Mouse (Mus musculus) liver, embryonic 14.5 days (tissue): ENCODE data around the gene Emid1. TPM values are rescaled to one million over a fixed set of nuclear protein-coding genes. Genes with fewer than 3 reads are reported as not detected.

Experiments
- ATAC-seq: fragments of 200-750 bp; cut with Nextera tagmentation; 2 replicates; pipeline ENCODE4 v1.8.0; 2017; ENCODE audit warnings: moderate number of reproducible peaks, mild to moderate bottlenecking, moderate library complexity; ENCODE audit not compliant: insufficient read depth
- DNase-seq, 3 experiments: peaks; one replicate each; pipeline ENCODE4 v3.0.0-alpha.2; 2012 to 2013; ENCODE audit warnings: low read depth in 3 of 3, low spot score in 3 of 3
- H3K27ac ChIP-seq: fragments of 300-500 bp; sonication (generic); 2 replicates; pipeline ENCODE4 v1.5.1; 2014; ENCODE audit warnings: moderate library complexity, mild to moderate bottlenecking, control low read depth, inconsistent platforms
- H3K27me3 ChIP-seq: fragments of 300-500 bp; sonication (generic); 2 replicates; pipeline ENCODE4 v1.6.1; 2014; ENCODE audit warnings: mild to moderate bottlenecking, low read length, moderate library complexity; ENCODE audit not compliant: control insufficient read depth, insufficient read depth
- H3K36me3 ChIP-seq: fragments of 300-500 bp; sonication (generic); replicated peaks from 2 replicates; pipeline ENCODE4 v1.6.1; 2014; ENCODE audit warnings: low read depth; ENCODE audit not compliant: control insufficient read depth, insufficient read depth
- H3K4me1 ChIP-seq, 2 experiments: fragments of 200-500 bp in 1 of 2; fragments of 300-500 bp in 1 of 2; sonication (generic) in 1 of 2; replicated peaks; 2 replicates each; pipeline ENCODE4 v1.6.1; 2012 to 2014; ENCODE audit warnings: antibody characterized with exemption in 1 of 2, inconsistent platforms in 1 of 2, low read length in 1 of 2; ENCODE audit not compliant: control insufficient read depth in 2 of 2, insufficient read depth in 2 of 2
- H3K4me2 ChIP-seq: fragments of 300-500 bp; sonication (generic); 2 replicates; pipeline ENCODE4 v1.6.1; 2014; ENCODE audit warnings: low read depth, mild to moderate bottlenecking, control low read depth, moderate library complexity
- H3K4me3 ChIP-seq, 2 experiments: fragments of 200-500 bp in 1 of 2; fragments of 300-500 bp in 1 of 2; sonication (generic) in 1 of 2; 2 replicates each; pipeline ENCODE4 v1.5.1; 2012 to 2014; ENCODE audit warnings: low read depth in 2 of 2, low read length in 2 of 2, mild to moderate bottlenecking in 2 of 2, control low read depth in 1 of 2, inconsistent platforms in 1 of 2, moderate library complexity in 1 of 2; ENCODE audit not compliant: insufficient read depth in 1 of 2
- H3K9ac ChIP-seq: fragments of 300-500 bp; sonication (generic); replicated peaks from 2 replicates; pipeline ENCODE4 v1.6.1; 2014; ENCODE audit warnings: mild to moderate bottlenecking, control low read depth, moderate library complexity
- H3K9me3 ChIP-seq: fragments of 300-500 bp; sonication (generic); 2 replicates; pipeline ENCODE4 v1.6.1; 2016; ENCODE audit warnings: low read length, mixed read lengths; ENCODE audit not compliant: control insufficient read depth
- CTCF ChIP-seq: IDR thresholded peaks from 2 replicates; pipeline ENCODE4 v1.5.1; 2016; ENCODE audit warnings: antibody characterized with exemption, low read depth, control low read depth
- EP300 ChIP-seq: IDR thresholded peaks from 2 replicates; pipeline ENCODE4 v1.6.1; 2016; ENCODE audit warnings: antibody characterized with exemption, low read depth
- WGBS: fragments of 180-500 bp; shearing (Covaris S2); extraction: QIAGEN DNeasy Blood & Tissue Kit; methylation state at CpG from one replicate; pipeline ENCODE4 v1.1.7; 2014; ENCODE audit not compliant: insufficient replicate concordance; 5-methylcytosine and 5-hydroxymethylcytosine counted together
- polyA plus RNA-seq, 2 experiments: library from polyadenylated mRNA; depleted of rRNA in 1 of 2; stranded (reverse) in 1 of 2; unstranded in 1 of 2; fragments of >200 nt; fragmentation: Nextera tagmentation in 1 of 2; extraction: Ambion mirVana in 1 of 2; gene quantifications; 2 replicates each; pipeline versions ENCODE4 v1.2.1 to v1.2.3; 2012 to 2014

The Emid1 gene
- polyA plus RNA-seq, 2 experiments = 1.3 to 1.5 TPM

GRCm38 (mm10) chr11:5145600-5145999 is 6.5 kb downstream of the Emid1 start:
- peaks cover 0 to 4% of the 10 kb centered on the region in 2 experiments; a peak in 2 of 4 replicates for H3K4me1 ChIP-seq
- TF ChIP-seq CTCF = no peak
- TF ChIP-seq EP300 = no peak
- WGBS = 74% methylated on average over 3 of the region's 3 CpGs

GRCm38 (mm10) chr11:5141965-5142364 is 10.1 kb downstream of the Emid1 start:
- no peak overlapping the region for H3K9ac ChIP-seq
- H3K27me3 ChIP-seq = no peaks in the 10 kb centered on the region
- 70% methylated on average over 2 of the region's 2 CpGs for WGBS
- TF ChIP-seq CTCF (no peak), EP300 (no peak)
- H3K4me2 ChIP-seq = no peak overlapping the region
- H3K27ac ChIP-seq = no peak overlapping the region
- H3K4me3 ChIP-seq = no peak overlapping the region
- ATAC-seq (no peak), DNase-seq (no peak)
- H3K4me1 ChIP-seq = peaks cover 0 to 11% of the 10 kb centered on the region in 2 experiments; a peak in 2 of 4 replicates
- H3K36me3 ChIP-seq = no peaks in the 10 kb centered on the region
- no peaks in the 10 kb centered on the region for H3K9me3 ChIP-seq

More at GRCm38 (mm10) chr11:5145600-5145999, 6.5 kb downstream of the Emid1 start:
- Histone ChIP-seq H3K9me3 (no peaks in the 10 kb centered on the region), H3K4me3 (no peak overlapping the region), H3K4me2 (no peak overlapping the region), H3K27me3 (no peaks in the 10 kb centered on the region; the same call in 1 of the 2 replicates), H3K9ac (no peak overlapping the region), H3K36me3 (no peaks in the 10 kb centered on the region), H3K27ac (no peak overlapping the region)
- DNase-seq = no peak
- ATAC-seq = no peak

DNA sequence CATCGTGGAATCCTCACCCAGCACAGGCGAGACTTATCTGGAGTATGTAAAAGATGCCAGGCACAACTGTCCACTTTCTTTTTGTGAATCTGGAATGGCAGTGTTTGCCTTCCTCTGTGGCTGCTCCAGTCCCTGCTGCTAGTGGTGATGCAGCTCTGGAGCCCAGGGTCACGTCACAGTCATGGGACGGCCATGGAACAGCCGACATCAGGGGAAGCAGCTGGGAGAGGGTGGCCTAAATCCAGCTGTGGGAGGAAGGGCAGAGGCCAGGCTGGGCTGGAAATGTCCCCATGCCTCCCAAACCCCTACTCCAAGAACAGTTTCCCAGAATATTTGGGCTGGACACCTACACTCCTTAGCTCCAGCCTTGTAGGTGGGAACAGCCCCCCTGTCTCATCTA is 10.8 kb downstream of the Emid1 start:
- no peak overlapping the region for H3K4me3 ChIP-seq
- no peak overlapping the region for H3K27ac ChIP-seq
- 63% methylated on average over 5 of the region's 5 CpGs for WGBS
- H3K4me1 ChIP-seq = peaks cover 0 to 11% of the 10 kb centered on the region in 2 experiments; a peak in 2 of 4 replicates
- no peak for DNase-seq
- H3K9me3 ChIP-seq = no peaks in the 10 kb centered on the region
- no peaks in the 10 kb centered on the region for H3K27me3 ChIP-seq
- no peaks in the 10 kb centered on the region for H3K36me3 ChIP-seq
- no peak overlapping the region for H3K4me2 ChIP-seq
- no peak for TF ChIP-seq EP300
- no peak for TF ChIP-seq CTCF
- ATAC-seq = no peak
- no peak overlapping the region for H3K9ac ChIP-seq

DNA sequence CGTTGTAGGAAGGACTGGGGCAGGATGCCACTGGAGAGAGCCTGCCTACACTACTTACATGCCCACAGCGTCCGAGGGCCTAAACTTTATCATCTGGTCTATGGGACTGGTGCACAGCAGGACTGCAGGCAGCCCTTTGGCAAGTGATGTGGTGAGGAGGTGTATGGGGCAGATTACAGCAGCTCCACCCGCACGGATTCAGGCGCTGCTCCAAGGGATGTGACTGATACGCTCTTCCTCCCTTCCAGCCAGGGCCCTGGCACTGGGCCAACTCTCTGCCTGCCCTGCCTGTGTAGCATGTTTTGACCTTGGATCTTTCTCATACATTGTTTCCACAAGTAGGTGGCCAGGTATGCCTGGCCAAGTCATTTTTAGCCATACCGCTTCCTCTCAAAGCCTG is 11.4 kb downstream of the Emid1 start:
- ATAC-seq (no peak), DNase-seq (peak in 1 of 3 experiments; percentile 22)
- WGBS = 54% methylated on average over 8 of the region's 8 CpGs
- peaks cover 0 to 11% of the 10 kb centered on the region in 2 experiments; a peak in 2 of 4 replicates for H3K4me1 ChIP-seq
- no peaks in the 10 kb centered on the region for H3K9me3 ChIP-seq
- no peaks in the 10 kb centered on the region for H3K27me3 ChIP-seq
- no peaks in the 10 kb centered on the region for H3K36me3 ChIP-seq
- TF ChIP-seq CTCF (no peak), EP300 (no peak)
- H3K27ac ChIP-seq = no peak overlapping the region
- no peak overlapping the region for H3K4me3 ChIP-seq
- no peak overlapping the region for H3K9ac ChIP-seq
- no peak overlapping the region for H3K4me2 ChIP-seq

- DNase-seq (peak in 1 of 3 experiments; percentile 26), ATAC-seq (peak; percentile 42)
- Histone ChIP-seq H3K27me3 (no peaks in the 10 kb centered on the region), H3K9me3 (no peaks in the 10 kb centered on the region), H3K36me3 (no peaks in the 10 kb centered on the region), H3K4me3 (no peak overlapping the region), H3K4me1 (peaks cover 0 to 11% of the 10 kb centered on the region in 2 experiments; a peak in 2 of 4 replicates), H3K27ac (no peak overlapping the region), H3K9ac (no peak overlapping the region), H3K4me2 (0 out of 2 replicates have a peak overlapping the region, but pooled peaks have one; percentile 2)
- 65% methylated on average over 9 of the region's 9 CpGs for WGBS
- TF ChIP-seq EP300 (no peak), CTCF (no peak)
Measured at GRCm38 (mm10) chr11:5139372-5139771, 12.7 kb downstream of the Emid1 start.
